Mouse (Mus musculus) forebrain, embryonic 12.5 days (tissue): ENCODE data around the gene Cd81. TPM values are rescaled to one million over a fixed set of nuclear protein-coding genes. Genes with fewer than 3 reads are reported as not detected.
A peak's percentile ranks its signal among the peaks of the same experiment; 100 is the strongest.

Experiments
- ATAC-seq: fragments of 200-750 bp; cut with Nextera tagmentation; 2 replicates; pipeline ENCODE4 v1.8.0; 2017; ENCODE audit warnings: moderate TSS enrichment; ENCODE audit not compliant: low FRiP score
- H3K27ac ChIP-seq: fragments of 300-500 bp; sonication (generic); 2 replicates; pipeline ENCODE4 v1.5.1; 2016; ENCODE audit warnings: mild to moderate bottlenecking
- H3K27me3 ChIP-seq: fragments of 300-500 bp; sonication (generic); 2 replicates; pipeline ENCODE4 v1.6.1; 2016; ENCODE audit warnings: mild to moderate bottlenecking
- H3K36me3 ChIP-seq: fragments of 300-500 bp; sonication (generic); replicated peaks from 2 replicates; pipeline ENCODE4 v1.6.1; 2016; ENCODE audit warnings: mild to moderate bottlenecking
- H3K4me1 ChIP-seq: fragments of 300-500 bp; sonication (generic); 2 replicates; pipeline ENCODE4 v1.6.1; 2016
- H3K4me2 ChIP-seq: fragments of 300-500 bp; sonication (generic); 2 replicates; pipeline ENCODE4 v1.6.1; 2016; ENCODE audit warnings: mild to moderate bottlenecking, moderate library complexity
- H3K4me3 ChIP-seq: fragments of 300-500 bp; sonication (generic); replicated peaks from 2 replicates; pipeline ENCODE4 v1.5.1; 2016; ENCODE audit warnings: mild to moderate bottlenecking
- H3K9ac ChIP-seq: fragments of 300-500 bp; sonication (generic); 2 replicates; pipeline ENCODE4 v1.6.1; 2016; ENCODE audit warnings: mild to moderate bottlenecking
- H3K9me3 ChIP-seq: fragments of 300-500 bp; sonication (generic); 2 replicates; pipeline ENCODE4 v1.6.1; 2016
- WGBS: fragments of 180-500 bp; shearing (Covaris S2); methylation state at CpG from one replicate; pipeline ENCODE4 v1.1.7; 2016; 5-methylcytosine and 5-hydroxymethylcytosine counted together
- polyA plus RNA-seq: library from polyadenylated mRNA; unstranded; fragments of >200 nt; fragmentation: Nextera tagmentation; extraction: Ambion mirVana; gene quantifications from 2 replicates; pipeline ENCODE4 v1.2.1, GENCODE M21; 2016

The Cd81 gene
- polyA plus RNA-seq, 1 experiment from 2014 or later = 205 TPM

DNA sequence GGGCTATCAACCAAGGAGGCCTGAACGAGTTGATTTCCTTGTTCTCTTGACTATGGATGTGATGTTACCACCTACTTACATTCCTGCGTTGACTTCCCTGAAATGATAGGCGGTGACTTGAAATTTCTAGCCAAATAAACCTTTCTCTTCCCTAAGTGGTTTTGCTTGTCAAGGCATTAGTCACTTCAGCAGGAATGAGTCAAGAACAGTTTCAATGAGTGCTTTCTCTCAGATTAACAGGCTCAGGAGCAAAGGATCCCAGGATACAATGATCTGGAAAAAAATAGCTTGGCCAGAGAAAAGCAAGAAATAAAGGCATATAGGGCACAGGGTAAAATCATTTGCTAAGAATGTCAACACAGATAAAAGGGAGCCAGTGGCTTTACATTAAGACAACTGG, 27.0 kb upstream of the Cd81 start:
- Histone ChIP-seq H3K27ac (no peak overlapping the region), H3K4me2 (no peak overlapping the region), H3K4me3 (no peak overlapping the region), H3K9ac (no peak overlapping the region), H3K4me1 (no peaks in the 10 kb centered on the region), H3K9me3 (no peaks in the 10 kb centered on the region), H3K27me3 (no peaks in the 10 kb centered on the region), H3K36me3 (0 out of 2 replicates have a peak, but pooled peaks cover 4% of the 10 kb centered on the region)
- no peak for ATAC-seq
- WGBS = 94% methylated on average over 3 of the region's 3 CpGs

DNA sequence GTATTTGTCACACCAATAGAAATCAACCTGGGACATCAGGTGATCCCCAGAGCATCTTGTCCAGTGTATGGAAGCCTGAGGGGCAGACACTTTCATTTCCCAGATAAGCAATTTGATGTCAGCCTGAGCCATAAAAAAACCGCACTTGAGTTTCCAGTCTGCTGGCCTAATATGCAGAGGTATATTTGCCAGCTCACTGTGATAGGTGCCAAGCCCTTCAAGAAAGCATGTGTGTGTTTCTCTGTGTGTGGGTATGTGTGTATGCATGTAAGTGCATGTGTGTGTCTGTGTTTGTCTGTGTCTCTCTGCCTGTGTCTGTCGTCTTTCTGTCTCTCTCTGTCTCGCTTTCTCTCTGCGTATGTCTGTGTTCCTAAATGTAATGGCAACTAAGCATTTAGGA, 25.3 kb upstream of the Cd81 start:
- Histone ChIP-seq H3K36me3 (0 out of 2 replicates have a peak, but pooled peaks cover 9% of the 10 kb centered on the region), H3K4me1 (no peaks in the 10 kb centered on the region), H3K9me3 (no peaks in the 10 kb centered on the region), H3K4me2 (no peak overlapping the region), H3K9ac (no peak overlapping the region), H3K27me3 (no peaks in the 10 kb centered on the region), H3K27ac (no peak overlapping the region), H3K4me3 (no peak overlapping the region)
- no peak for ATAC-seq
- WGBS = 98% methylated on average over 4 of the region's 4 CpGs

DNA sequence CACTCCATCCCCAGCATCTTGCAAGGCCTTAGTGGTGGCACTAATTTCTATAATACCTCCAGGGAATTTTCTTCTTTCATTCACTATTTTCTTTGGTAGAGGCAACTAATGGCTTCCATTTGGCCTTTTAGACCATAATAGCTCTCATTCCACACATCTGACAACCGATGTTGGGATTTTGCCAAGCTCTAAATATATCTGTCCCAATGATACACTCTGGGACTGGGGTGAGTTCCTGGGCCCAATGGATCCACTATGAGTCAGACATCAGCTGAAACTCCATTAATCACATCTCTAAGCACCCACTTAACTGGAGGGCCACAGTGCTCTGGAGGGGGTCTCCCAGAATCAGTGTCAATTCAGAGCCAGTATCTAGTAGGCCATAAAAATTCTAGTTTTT, 20.7 kb upstream of the Cd81 start:
- Histone ChIP-seq H3K9ac (no peak overlapping the region), H3K4me3 (no peak overlapping the region), H3K9me3 (no peaks in the 10 kb centered on the region), H3K27me3 (no peaks in the 10 kb centered on the region), H3K27ac (no peak overlapping the region), H3K36me3 (peaks cover 5% of the 10 kb centered on the region; the same call in 1 of the 2 replicates), H3K4me1 (no peaks in the 10 kb centered on the region), H3K4me2 (no peak overlapping the region)
- ATAC-seq = no peak
- WGBS = 85% methylated on average over 1 of the region's 1 CpGs

DNA sequence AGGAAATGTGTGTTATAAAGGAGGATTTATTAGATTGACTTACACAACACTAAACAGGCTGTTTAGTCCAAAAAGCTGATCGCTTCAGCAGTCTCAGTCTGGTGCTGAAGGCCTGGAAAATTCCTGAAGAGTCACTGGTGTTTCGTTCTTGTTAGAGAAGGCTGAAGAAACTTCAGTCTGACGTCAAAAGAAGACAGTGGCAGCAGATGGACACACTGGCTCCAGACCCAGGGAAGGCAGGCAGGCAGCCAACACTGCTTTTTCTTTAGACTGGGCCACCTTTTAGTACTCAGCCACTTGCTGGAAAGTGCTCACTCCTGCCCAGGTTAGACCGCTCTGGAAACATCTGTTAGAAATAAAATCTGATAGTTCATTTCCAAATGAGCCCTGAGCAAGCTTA, 19.0 kb upstream of the Cd81 start:
- Histone ChIP-seq H3K27me3 (no peaks in the 10 kb centered on the region), H3K9me3 (no peaks in the 10 kb centered on the region), H3K9ac (no peak overlapping the region), H3K36me3 (peaks cover 5% of the 10 kb centered on the region; the same call in 1 of the 2 replicates), H3K4me2 (no peak overlapping the region), H3K27ac (no peak overlapping the region), H3K4me3 (no peak overlapping the region), H3K4me1 (no peaks in the 10 kb centered on the region)
- no peak for ATAC-seq
- WGBS = 92% methylated on average over 4 of the region's 4 CpGs

DNA sequence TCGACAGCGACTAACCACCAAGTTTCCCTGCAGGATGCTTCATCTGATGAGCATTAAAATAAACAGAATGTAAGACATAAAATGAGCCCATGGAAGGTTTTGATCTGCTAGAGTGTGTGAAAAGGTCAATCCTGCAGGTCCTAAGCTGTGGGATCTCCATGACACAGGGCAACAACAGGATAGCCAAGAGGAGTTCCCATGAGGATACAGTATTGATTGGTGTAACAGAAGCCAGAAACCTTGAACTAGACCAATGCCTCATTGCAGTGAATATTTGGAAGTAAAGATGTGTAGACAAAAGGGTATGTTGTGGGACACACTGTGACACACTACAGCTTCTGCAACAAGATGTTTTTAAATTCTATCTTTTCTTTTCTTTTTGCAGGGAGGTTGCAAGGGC, 18.4 kb upstream of the Cd81 start:
- no peaks in the 10 kb centered on the region for H3K27me3 ChIP-seq

DNA sequence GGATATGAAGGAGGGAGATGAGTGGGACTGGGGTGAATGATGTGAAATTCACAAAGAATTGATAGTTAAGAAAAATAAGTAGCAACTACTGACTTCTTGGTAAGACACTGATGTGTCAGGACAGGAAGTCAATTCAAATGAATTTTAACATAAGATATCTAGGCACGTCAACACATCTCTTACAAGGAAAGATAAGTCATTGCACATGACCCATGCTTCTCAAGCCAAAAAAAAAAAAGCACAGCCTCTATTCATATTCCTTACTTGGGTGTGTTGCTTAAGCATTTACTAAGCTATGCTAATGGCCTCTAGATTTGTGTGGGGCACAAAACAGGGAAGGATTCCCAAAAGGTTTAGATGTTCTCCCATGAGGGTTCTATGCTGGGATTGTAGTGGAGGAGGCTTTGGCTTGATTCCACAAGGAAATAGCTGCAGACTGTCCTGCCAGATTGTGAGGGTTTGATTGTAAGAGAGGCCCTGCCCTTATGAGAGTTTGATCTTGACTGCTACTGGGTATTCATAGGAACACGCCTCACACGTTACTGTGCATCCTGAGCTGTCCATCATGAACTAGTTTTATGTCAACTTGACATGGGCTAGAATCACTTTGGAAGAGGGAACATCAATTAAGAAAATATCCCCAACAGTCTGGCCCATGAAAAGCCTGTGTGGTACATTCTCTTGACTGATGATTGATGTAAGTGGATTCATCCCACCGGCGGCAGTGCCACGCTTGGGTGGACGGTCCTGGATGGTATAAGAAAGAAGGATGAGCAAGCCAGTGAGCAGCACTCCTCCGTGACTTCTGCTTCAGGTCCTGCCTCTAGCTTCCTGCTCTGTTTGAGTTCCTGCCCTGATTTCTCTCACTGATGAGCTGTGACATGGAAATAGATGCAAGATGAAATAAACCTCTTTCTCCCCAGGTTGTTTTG, 17.8 kb upstream of the Cd81 start:
- H3K36me3 ChIP-seq = peaks cover 5% of the 10 kb centered on the region; the same call in 1 of the 2 replicates

More for the DNA sequence above, 18.4 kb upstream of the Cd81 start:
- H3K9me3 ChIP-seq = no peaks in the 10 kb centered on the region
- H3K9ac ChIP-seq = no peak overlapping the region
- no peaks in the 10 kb centered on the region for H3K4me1 ChIP-seq
- peaks cover 5% of the 10 kb centered on the region; the same call in 1 of the 2 replicates for H3K36me3 ChIP-seq
- no peak overlapping the region for H3K4me3 ChIP-seq
- 96% methylated on average over 2 of the region's 2 CpGs for WGBS
- no peak for ATAC-seq
- no peak overlapping the region for H3K27ac ChIP-seq
- H3K4me2 ChIP-seq = no peak overlapping the region

DNA sequence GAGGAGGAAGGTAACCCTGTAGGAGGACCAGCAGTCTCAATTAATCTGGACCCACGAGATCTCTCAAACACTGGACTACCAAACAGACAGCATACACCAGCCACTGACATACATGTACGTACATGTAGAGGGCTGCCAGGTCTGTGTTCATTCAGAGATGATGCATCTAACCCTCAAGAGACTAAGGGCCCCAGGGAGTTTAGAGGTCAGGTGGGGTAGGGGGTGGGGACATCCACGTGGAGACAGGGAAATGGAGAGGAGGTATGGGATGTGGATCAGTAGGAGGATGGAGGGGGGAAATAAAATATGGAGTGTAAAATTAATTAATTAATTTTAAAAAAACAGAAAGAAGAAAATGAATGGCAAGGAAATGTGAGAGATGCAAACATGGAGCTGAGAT, 15.8 kb upstream of the Cd81 start:
- Histone ChIP-seq H3K4me1 (no peaks in the 10 kb centered on the region), H3K9me3 (no peaks in the 10 kb centered on the region), H3K27ac (no peak overlapping the region), H3K4me2 (no peak overlapping the region), H3K9ac (no peak overlapping the region), H3K36me3 (no peaks in the 10 kb centered on the region; the same call in 1 of the 2 replicates), H3K4me3 (no peak overlapping the region), H3K27me3 (no peaks in the 10 kb centered on the region)
- no peak for ATAC-seq
- 84% methylated on average over 3 of the region's 3 CpGs for WGBS

More for the DNA sequence above, 17.8 kb upstream of the Cd81 start:
- no peak for ATAC-seq
- no peaks in the 10 kb centered on the region for H3K9me3 ChIP-seq
- H3K27ac ChIP-seq = no peak overlapping the region
- H3K27me3 ChIP-seq = no peaks in the 10 kb centered on the region
- no peaks in the 10 kb centered on the region for H3K4me1 ChIP-seq
- 90% methylated on average over 8 of the region's 8 CpGs for WGBS
- no peak overlapping the region for H3K4me2 ChIP-seq
- no peak overlapping the region for H3K9ac ChIP-seq
- H3K4me3 ChIP-seq = no peak overlapping the region

DNA sequence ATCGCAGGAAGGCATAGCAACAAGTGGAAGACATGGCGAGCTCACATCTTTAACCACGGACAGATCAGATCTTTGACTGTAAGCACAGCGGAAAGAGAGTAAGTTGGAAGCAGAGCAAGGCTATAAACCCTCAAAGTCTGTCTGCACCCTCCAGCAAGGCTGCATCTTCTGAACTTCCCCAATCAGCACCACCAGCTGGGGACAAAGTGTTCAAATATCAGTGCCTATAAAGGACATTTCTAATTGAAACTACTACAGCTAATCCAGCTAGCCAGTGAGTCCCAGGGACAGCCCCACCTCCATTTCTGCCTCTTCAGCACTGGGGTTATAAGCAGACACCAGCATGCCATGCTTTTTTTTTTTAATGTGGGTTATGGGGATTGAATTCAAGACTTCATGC, 15.2 kb upstream of the Cd81 start:
- WGBS = 90% methylated on average over 4 of the region's 4 CpGs
- no peak overlapping the region for H3K4me3 ChIP-seq
- ATAC-seq = no peak
- no peaks in the 10 kb centered on the region for H3K4me1 ChIP-seq
- no peak overlapping the region for H3K9ac ChIP-seq
- H3K27ac ChIP-seq = no peak overlapping the region
- H3K9me3 ChIP-seq = no peaks in the 10 kb centered on the region
- no peaks in the 10 kb centered on the region for H3K27me3 ChIP-seq
- H3K4me2 ChIP-seq = no peak overlapping the region
- no peaks in the 10 kb centered on the region; the same call in 1 of the 2 replicates for H3K36me3 ChIP-seq

DNA sequence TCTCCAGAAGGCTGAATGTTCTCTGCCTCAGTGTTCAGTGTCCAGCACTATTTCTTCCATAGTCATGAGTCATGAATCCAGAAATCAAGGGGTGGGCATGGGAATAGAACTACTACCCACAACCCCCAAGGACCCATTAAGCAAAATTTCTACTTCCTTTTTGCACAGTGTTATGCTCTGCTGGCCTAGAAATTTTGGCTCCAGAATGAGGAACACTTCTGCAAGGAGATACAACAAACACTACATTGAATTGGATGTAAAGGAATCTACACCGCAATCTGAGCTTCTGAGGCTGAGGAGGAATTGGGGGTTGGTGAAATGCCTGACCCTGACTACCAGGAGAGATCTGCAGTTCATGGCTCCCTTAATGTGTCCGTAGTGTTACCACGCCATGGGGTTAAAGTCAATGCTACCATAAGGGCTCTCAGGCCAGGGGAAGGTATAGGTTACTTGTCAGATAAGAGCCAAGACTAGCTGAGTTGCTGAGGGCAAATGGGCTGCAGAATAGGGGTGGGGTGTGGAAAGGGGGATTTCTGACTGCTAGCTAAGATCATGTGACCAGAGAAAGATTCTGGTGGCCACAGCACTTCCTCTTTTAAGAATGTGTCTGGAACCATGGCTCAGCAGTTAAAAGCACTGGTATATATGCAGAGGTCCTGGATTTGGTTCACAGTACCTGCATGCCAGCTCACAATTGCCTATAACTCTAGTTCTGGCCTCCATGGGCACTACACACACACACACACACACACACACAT, 14.2 kb upstream of the Cd81 start:
- no peak for ATAC-seq
- no peak overlapping the region for H3K9ac ChIP-seq
- H3K27ac ChIP-seq = no peak overlapping the region
- H3K36me3 ChIP-seq = no peaks in the 10 kb centered on the region
- no peaks in the 10 kb centered on the region for H3K4me1 ChIP-seq
- no peaks in the 10 kb centered on the region for H3K9me3 ChIP-seq
- no peak overlapping the region for H3K4me3 ChIP-seq
- no peak overlapping the region for H3K4me2 ChIP-seq
- H3K27me3 ChIP-seq = no peaks in the 10 kb centered on the region
- WGBS = 94% methylated on average over 3 of the region's 3 CpGs

DNA sequence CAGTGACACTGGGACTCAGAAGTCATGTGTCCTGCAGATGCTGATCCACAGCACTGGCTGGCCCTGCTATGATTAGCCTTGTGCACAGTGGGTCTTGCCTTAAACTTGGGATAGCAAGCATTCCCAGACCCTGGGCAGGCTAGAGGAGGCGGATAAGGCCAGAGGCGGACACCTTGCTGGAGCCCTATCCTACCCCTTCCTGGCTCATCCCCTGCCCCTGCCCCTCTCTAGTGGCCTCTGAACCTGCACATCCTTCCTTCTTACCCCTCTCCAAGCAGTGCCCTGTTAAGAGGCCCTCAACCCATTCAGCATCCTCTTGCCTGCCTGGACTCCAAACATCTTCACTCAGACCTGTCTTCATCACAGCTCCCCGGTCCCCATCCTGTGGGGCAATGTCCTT, 12.0 kb upstream of the Cd81 start:
- no peaks in the 10 kb centered on the region for H3K27me3 ChIP-seq
- H3K4me1 ChIP-seq = no peaks in the 10 kb centered on the region
- no peak overlapping the region for H3K27ac ChIP-seq
- no peak overlapping the region for H3K9ac ChIP-seq
- no peaks in the 10 kb centered on the region; the same call in 1 of the 2 replicates for H3K36me3 ChIP-seq
- 86% methylated on average over 3 of the region's 3 CpGs for WGBS
- H3K4me3 ChIP-seq = no peak overlapping the region
- ATAC-seq = no peak
- no peaks in the 10 kb centered on the region for H3K9me3 ChIP-seq
- no peak overlapping the region for H3K4me2 ChIP-seq

DNA sequence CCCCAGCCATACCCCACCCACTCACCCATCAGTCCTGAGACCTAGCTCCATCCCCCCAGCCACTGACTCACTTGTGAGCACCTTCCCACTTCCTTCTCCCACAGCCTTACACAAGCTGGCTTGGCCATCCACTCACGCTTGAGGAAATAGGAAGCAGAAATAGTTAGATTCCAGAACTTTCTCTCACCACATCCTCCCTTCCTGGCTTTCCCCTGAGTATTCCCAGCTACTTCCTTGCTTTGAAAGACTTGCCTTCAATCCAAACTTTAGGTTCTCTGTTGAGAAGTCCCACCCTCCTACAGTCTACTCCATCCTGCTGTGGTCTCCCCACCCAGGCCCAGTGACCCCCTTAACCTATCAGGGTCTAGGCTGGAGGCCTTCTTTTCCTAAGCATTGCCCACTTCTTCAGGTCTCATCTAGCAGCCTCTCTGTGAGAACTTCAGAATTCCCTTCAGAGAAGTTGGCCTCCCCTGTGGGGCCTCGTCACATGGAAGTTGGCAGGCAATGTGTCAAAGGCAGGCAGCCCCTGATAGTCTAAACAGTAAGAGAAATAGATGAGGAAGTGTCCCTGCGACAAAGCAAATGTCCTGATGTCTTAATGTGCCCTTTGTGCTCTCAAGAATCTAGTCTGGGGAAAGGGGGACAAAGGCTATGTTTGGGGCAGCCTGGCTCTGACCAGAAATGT, 11.3 kb upstream of the Cd81 start:
- H3K27ac ChIP-seq = no peak overlapping the region
- H3K4me2 ChIP-seq = no peak overlapping the region
- no peaks in the 10 kb centered on the region for H3K27me3 ChIP-seq
- no peak for ATAC-seq
- no peaks in the 10 kb centered on the region; the same call in 1 of the 2 replicates for H3K36me3 ChIP-seq
- no peaks in the 10 kb centered on the region for H3K9me3 ChIP-seq
- no peak overlapping the region for H3K9ac ChIP-seq
- 88% methylated on average over 3 of the region's 3 CpGs for WGBS
- H3K4me3 ChIP-seq = no peak overlapping the region
- H3K4me1 ChIP-seq = no peaks in the 10 kb centered on the region

DNA sequence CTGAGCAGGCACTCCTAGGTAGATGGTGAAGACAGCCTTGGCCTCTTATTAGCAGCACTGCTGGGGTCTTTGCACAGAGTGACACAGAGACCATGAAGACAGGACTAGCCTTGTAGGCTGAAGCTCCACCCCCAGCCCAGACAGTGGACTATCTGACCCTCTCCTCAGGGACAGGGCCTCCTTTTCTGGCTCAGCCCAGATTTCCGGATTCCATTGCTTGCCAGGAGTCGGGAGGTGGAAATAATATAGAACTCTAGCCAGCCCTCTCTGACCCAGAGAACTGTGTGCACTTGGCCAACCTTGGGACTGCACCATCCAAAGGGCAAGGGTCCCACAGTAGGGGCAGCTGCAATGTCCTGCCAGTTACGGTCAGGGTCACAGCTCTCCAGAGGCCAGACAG, 10.4 kb upstream of the Cd81 start:
- no peak for ATAC-seq
- no peak overlapping the region for H3K4me2 ChIP-seq
- no peaks in the 10 kb centered on the region for H3K4me1 ChIP-seq
- WGBS = 80% methylated on average over 3 of the region's 3 CpGs
- H3K9me3 ChIP-seq = no peaks in the 10 kb centered on the region
- H3K9ac ChIP-seq = no peak overlapping the region
- no peaks in the 10 kb centered on the region; the same call in 1 of the 2 replicates for H3K36me3 ChIP-seq
- H3K4me3 ChIP-seq = no peak overlapping the region
- no peaks in the 10 kb centered on the region for H3K27me3 ChIP-seq
- H3K27ac ChIP-seq = 0 out of 2 replicates have a peak overlapping the region, but pooled peaks have one; percentile 42
